Mouse (Mus musculus): ENCODE results near the gene 9230112D13Rik.

DNA sequence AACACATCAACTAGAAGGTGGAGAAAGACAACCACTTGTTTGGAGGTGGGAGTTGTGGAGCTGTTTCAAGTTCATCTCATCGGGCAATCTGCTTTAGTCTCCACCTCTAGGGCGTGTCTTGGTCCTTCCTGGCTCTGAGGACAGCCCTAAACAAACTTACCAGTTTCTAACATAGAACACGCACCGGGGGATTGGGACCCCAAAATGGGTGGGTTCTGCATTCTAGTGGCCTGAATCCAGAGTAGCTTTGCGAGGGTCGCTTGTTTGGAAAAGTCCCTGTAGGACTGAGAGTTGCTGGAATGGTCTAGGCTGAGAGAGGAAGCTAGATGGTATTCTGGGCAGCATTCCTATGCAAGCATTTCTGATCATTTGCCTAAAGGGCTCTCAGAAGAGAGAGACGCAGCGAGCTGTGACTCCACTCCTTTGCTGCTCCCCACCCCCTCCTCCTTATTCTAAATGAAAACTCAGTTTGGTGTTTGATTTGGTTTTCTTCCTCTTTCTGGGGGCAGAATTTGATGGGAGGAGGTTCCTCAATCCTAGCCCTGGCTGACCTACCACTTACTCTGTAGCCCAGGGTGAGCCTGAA, 4.5 kb downstream of the 9230112D13Rik start:
- TF ChIP-seq CTCF (IDR thresholded peaks at IDR 0.05; ENCODE audit: low read depth) (no peak), EP300 (IDR thresholded peaks at IDR 0.05; ENCODE audit: low read depth) (no peak)

All from heart, postnatal 0 days (tissue).